ENCODE assay signal across 9 mouse cellular contexts in the genomic region with DNA sequence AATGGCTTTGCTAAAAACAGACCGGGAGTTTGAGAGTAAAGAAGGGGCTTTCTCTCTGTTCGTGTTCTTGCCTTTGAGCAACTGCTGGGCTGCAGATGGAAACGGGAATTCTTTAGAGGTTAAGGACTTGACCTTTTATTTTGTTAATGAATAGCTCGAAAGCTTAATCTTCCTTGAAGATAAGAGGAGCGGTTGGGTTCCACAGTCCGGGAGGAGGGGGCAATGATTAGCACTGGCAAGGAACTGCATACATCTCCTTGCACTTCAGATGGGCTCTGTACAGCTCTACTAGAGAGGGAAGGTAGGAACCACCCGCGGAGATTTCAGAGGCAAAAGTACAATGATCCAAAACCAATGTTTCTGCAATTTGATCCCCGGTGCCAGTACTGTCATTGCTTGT. TPM values are rescaled to one million over a fixed set of nuclear protein-coding genes. Genes with fewer than 3 reads are reported as not detected.
A peak's percentile ranks its signal among the peaks of the same experiment; 100 is the strongest.
DNase-seq lines count a peak whose midpoint lies in the region; ATAC-seq and TF ChIP-seq lines count a peak whose summit lies in the region.
"Had no signal": no experiment of that assay in that cellular context is flagged by ENCODE, and none has a peak within 500 bp of the region (broad histone marks: within the 10 kb centered on the region; RNA-seq: fewer than 3 reads in every experiment).

No protein-coding gene starts in this region.

- H3K4me2 ChIP-seq in kidney, embryonic 14.5 days (replicated peaks; ENCODE audit: low read depth, low read length): peak overlapping the region; percentile 36
- H3K4me2 ChIP-seq in forebrain, postnatal 0 days (ENCODE audit: low read depth): peak overlapping the region; percentile 70
- H3K4me2 ChIP-seq in midbrain, embryonic 12.5 days (replicated peaks): peak overlapping the region; percentile 72

- no peak for TF ChIP-seq POLR2A in thymus, adult 2 months (IDR thresholded peaks at IDR 0.05; ENCODE audit: control insufficient read depth, extremely low read depth, insufficient read depth, low read length, poor library complexity)

- peaks cover 28% of the 10 kb centered on the region for H3K4me1 ChIP-seq in kidney, embryonic 14.5 days (ENCODE audit: control insufficient read depth, insufficient read depth, low read length)
- no peaks in the 10 kb centered on the region for H3K4me1 ChIP-seq in forebrain, postnatal 0 days (ENCODE audit: insufficient read depth)
- peaks cover 31% of the 10 kb centered on the region for H3K4me1 ChIP-seq in midbrain, embryonic 12.5 days
- no peaks in the 10 kb centered on the region for H3K4me1 ChIP-seq in thymus, adult 2 months (replicated peaks; ENCODE audit: control insufficient read depth, insufficient read depth, low read length)

- 2% methylated on average over 9 of the region's 9 CpGs for WGBS in kidney, embryonic 14.5 days
- WGBS in forebrain, postnatal 0 days: 2% methylated on average over 9 of the region's 9 CpGs
- WGBS in midbrain, embryonic 12.5 days: 2% methylated on average over 9 of the region's 9 CpGs
- WGBS in thymus, adult 2 months: 11% methylated on average over 9 of the region's 9 CpGs

- no peak for DNase-seq in kidney, postnatal 14 days
- DNase-seq in embryo, embryonic 10.5 days (ENCODE audit: low spot score): peak; percentile 45
- peak; percentile 35 for DNase-seq in forebrain, postnatal 0 days
- no peak for DNase-seq in frontal cortex, postnatal 36 days (ENCODE audit: low spot score in 2 of 2)
- no peak for DNase-seq in thymus, adult 2 months
- DNase-seq in kidney, adult 11 months: no peak

- no peaks in the 10 kb centered on the region for H3K27me3 ChIP-seq in kidney, embryonic 14.5 days (ENCODE audit: control insufficient read depth, insufficient read depth, low read length)
- H3K27me3 ChIP-seq in forebrain, postnatal 0 days (ENCODE audit: insufficient read depth, low read length): no peaks in the 10 kb centered on the region
- H3K27me3 ChIP-seq in midbrain, embryonic 12.5 days: peaks cover 33% of the 10 kb centered on the region
- H3K27me3 ChIP-seq in thymus, adult 2 months (ENCODE audit: control insufficient read depth, insufficient read depth, low read length): no peaks in the 10 kb centered on the region

- peak overlapping the region; percentile 37; the same call in 1 of the 2 replicates for H3K27ac ChIP-seq in kidney, embryonic 14.5 days (ENCODE audit: low read depth, low read length)
- H3K27ac ChIP-seq in forebrain, postnatal 0 days (ENCODE audit: low read depth, low read length): no peak overlapping the region
- H3K27ac ChIP-seq in midbrain, embryonic 12.5 days (replicated peaks): no peak overlapping the region
- H3K27ac ChIP-seq in thymus, adult 2 months (ENCODE audit: control insufficient read depth, insufficient read depth, low read length): no peak overlapping the region

- peak overlapping the region; percentile 25 for H3K4me3 ChIP-seq in kidney, embryonic 14.5 days (ENCODE audit: low read length)
- H3K4me3 ChIP-seq in forebrain, postnatal 0 days (ENCODE audit: low read depth, low read length): peak overlapping the region; percentile 44
- H3K4me3 ChIP-seq in midbrain, embryonic 12.5 days: peak overlapping the region; percentile 39
- no peak overlapping the region for H3K4me3 ChIP-seq in thymus, adult 2 months (ENCODE audit: control insufficient read depth, insufficient read depth, low read length)

- TF ChIP-seq CTCF in forebrain, postnatal 0 days (IDR thresholded peaks at IDR 0.05; ENCODE audit: low read depth): no peak
- no peak for TF ChIP-seq CTCF in thymus, adult 2 months (IDR thresholded peaks at IDR 0.05; ENCODE audit: borderline replicate concordance, control insufficient read depth, extremely low read depth, insufficient read depth, low read length, poor library complexity)

- no peaks in the 10 kb centered on the region for H3K36me3 ChIP-seq in kidney, embryonic 14.5 days (ENCODE audit: control insufficient read depth, insufficient read depth, low read length)
- no peaks in the 10 kb centered on the region for H3K36me3 ChIP-seq in forebrain, postnatal 0 days (ENCODE audit: insufficient read depth)
- H3K36me3 ChIP-seq in midbrain, embryonic 12.5 days: no peaks in the 10 kb centered on the region
- H3K36me3 ChIP-seq in thymus, adult 2 months (ENCODE audit: control insufficient read depth, insufficient read depth, low read length): no peaks in the 10 kb centered on the region
- H3K36me3 ChIP-seq: G1E had no signal

- ATAC-seq in kidney, embryonic 14.5 days (ENCODE audit: low FRiP score, low TSS enrichment): peak; percentile 70
- ATAC-seq in forebrain, postnatal 0 days: 0 out of 2 replicates have a peak, but pooled peaks have one; percentile 20
- ATAC-seq in midbrain, embryonic 12.5 days (ENCODE audit: low FRiP score, low read depth): peak; percentile 72; the same call in 1 of the 2 replicates

- H3K9me3 ChIP-seq in kidney, embryonic 14.5 days (ENCODE audit: control insufficient read depth, low read length): no peaks in the 10 kb centered on the region
- H3K9me3 ChIP-seq in forebrain, postnatal 0 days (ENCODE audit: low read length): no peaks in the 10 kb centered on the region
- no peaks in the 10 kb centered on the region for H3K9me3 ChIP-seq in midbrain, embryonic 12.5 days
- H3K9me3 ChIP-seq: G1E had no signal

- H3K9ac ChIP-seq in kidney, embryonic 14.5 days (ENCODE audit: low read depth, low read length): no peak overlapping the region; the same call in 1 of the 2 replicates
- H3K9ac ChIP-seq in forebrain, postnatal 0 days: peak overlapping the region; percentile 53
- no peak overlapping the region for H3K9ac ChIP-seq in midbrain, embryonic 12.5 days (replicated peaks)

RNA-seq across cellular contexts. Expression of a gene that starts 1.2 kb away (rescaled TPM):
- 2.6 and 2.7 TPM in 2 replicates for polyA plus RNA-seq in kidney, embryonic 14.5 days (2014; fragmentation: Nextera tagmentation; extraction: Ambion mirVana)
- 7.0 and 7.9 TPM in 2 replicates for total RNA-seq in forebrain, postnatal 0 days (2014; rRNA removed)
- 5.9 and 9.8 TPM in 2 replicates for polyA plus RNA-seq in forebrain, postnatal 0 days (2015; fragmentation: Nextera tagmentation; extraction: Ambion mirVana)
- polyA plus RNA-seq in midbrain, embryonic 12.5 days (2016; fragmentation: Nextera tagmentation; extraction: Ambion mirVana): 2.1 and 2.4 TPM in 2 replicates
- polyA plus RNA-seq in thymus, adult 2 months (2012; rRNA removed): 0.07 TPM in 1 of 2 replicates, not detected in the other
- polyA plus RNA-seq: G1E had no signal

Comparison
In these comparisons a context has a peak if more than half of its experiments do, and no peak if none do; other contexts are left out.
1. ATAC-seq: peak in every context shown above with its lines; median percentile 72 in midbrain, embryonic 12.5 days; 70 in kidney, embryonic 14.5 days; 20 in forebrain, postnatal 0 days.
2. DNase-seq: peak in embryo, embryonic 10.5 days (single experiment) and forebrain, postnatal 0 days (single experiment); none in kidney, postnatal 14 days (single experiment), frontal cortex, postnatal 36 days (0 of 2), thymus, adult 2 months (single experiment) and kidney, adult 11 months (single experiment).
3. Peak in every context shown above with its lines, with median percentiles within 50 percentile points of each other: H3K4me2 ChIP-seq.